Mouse (Mus musculus): Measurements from ENCODE around the gene Ntrk3. TPM values are rescaled to one million over a fixed set of nuclear protein-coding genes. Genes with fewer than 3 reads are reported as not detected.

Gene Ntrk3
- polyA plus RNA-seq, 1 experiment from 2014 or later = 1.7 TPM

GRCm38 (mm10) chr7:78406641-78407291, 331.0 kb downstream of the Ntrk3 start:
- no peaks in the 10 kb centered on the region for H3K36me3 ChIP-seq
- no peak overlapping the region for H3K9ac ChIP-seq
- H3K4me1 ChIP-seq = 0 out of 2 replicates have a peak, but pooled peaks cover 3% of the 10 kb centered on the region
- no peak for ATAC-seq (ENCODE audit: insufficient number of reproducible peaks, insufficient read depth, low FRiP score, low TSS enrichment, low read depth)
- no peak overlapping the region for H3K27ac ChIP-seq
- no peak overlapping the region for H3K4me2 ChIP-seq
- 85% methylated on average over 5 of the region's 5 CpGs for WGBS
- no peaks in the 10 kb centered on the region for H3K9me3 ChIP-seq
- no peaks in the 10 kb centered on the region for H3K27me3 ChIP-seq
- no peak overlapping the region for H3K4me3 ChIP-seq

- Histone ChIP-seq H3K27me3 (no peaks in the 10 kb centered on the region), H3K4me2 (no peak overlapping the region), H3K4me1 (0 out of 2 replicates have a peak, but pooled peaks cover 3% of the 10 kb centered on the region), H3K27ac (no peak overlapping the region), H3K9ac (no peak overlapping the region), H3K36me3 (no peaks in the 10 kb centered on the region), H3K4me3 (no peak overlapping the region), H3K9me3 (no peaks in the 10 kb centered on the region)
- ATAC-seq (ENCODE audit: insufficient number of reproducible peaks, insufficient read depth, low FRiP score, low TSS enrichment, low read depth) = no peak
- 90% methylated on average over 6 of the region's 6 CpGs for WGBS
Observed at GRCm38 (mm10) chr7:78404481-78404880, 333.3 kb downstream of the Ntrk3 start.

- H3K4me2 ChIP-seq = no peak overlapping the region
- no peaks in the 10 kb centered on the region for H3K36me3 ChIP-seq
- H3K9me3 ChIP-seq = no peaks in the 10 kb centered on the region
- H3K9ac ChIP-seq = no peak overlapping the region
- no peaks in the 10 kb centered on the region for H3K27me3 ChIP-seq
- 0 out of 2 replicates have a peak, but pooled peaks cover 3% of the 10 kb centered on the region for H3K4me1 ChIP-seq
- no peak for ATAC-seq (ENCODE audit: insufficient number of reproducible peaks, insufficient read depth, low FRiP score, low TSS enrichment, low read depth)
- 46% methylated on average over 3 of the region's 3 CpGs for WGBS
- no peak overlapping the region for H3K27ac ChIP-seq
- no peak overlapping the region for H3K4me3 ChIP-seq
Observed at GRCm38 (mm10) chr7:78402495-78402894, 335.3 kb downstream of the Ntrk3 start.

GRCm38 (mm10) chr7:78400219-78400618, 337.6 kb downstream of the Ntrk3 start:
- Histone ChIP-seq H3K27me3 (no peaks in the 10 kb centered on the region), H3K27ac (no peak overlapping the region), H3K4me3 (no peak overlapping the region), H3K36me3 (no peaks in the 10 kb centered on the region), H3K4me2 (no peak overlapping the region), H3K9ac (no peak overlapping the region), H3K4me1 (0 out of 2 replicates have a peak, but pooled peaks cover 3% of the 10 kb centered on the region), H3K9me3 (no peaks in the 10 kb centered on the region)
- no peak for ATAC-seq (ENCODE audit: insufficient number of reproducible peaks, insufficient read depth, low FRiP score, low TSS enrichment, low read depth)
- 88% methylated on average over 4 of the region's 4 CpGs for WGBS

GRCm38 (mm10) chr7:78398377-78398776, 339.4 kb downstream of the Ntrk3 start:
- no peaks in the 10 kb centered on the region for H3K27me3 ChIP-seq
- H3K9ac ChIP-seq = no peak overlapping the region
- H3K4me2 ChIP-seq = no peak overlapping the region
- H3K36me3 ChIP-seq = no peaks in the 10 kb centered on the region
- no peak overlapping the region for H3K4me3 ChIP-seq
- H3K4me1 ChIP-seq = 0 out of 2 replicates have a peak, but pooled peaks cover 3% of the 10 kb centered on the region
- no peak overlapping the region for H3K27ac ChIP-seq
- ATAC-seq (ENCODE audit: insufficient number of reproducible peaks, insufficient read depth, low FRiP score, low TSS enrichment, low read depth) = no peak
- no peaks in the 10 kb centered on the region for H3K9me3 ChIP-seq

- Histone ChIP-seq H3K4me1 (no peaks in the 10 kb centered on the region), H3K4me2 (no peak overlapping the region), H3K27me3 (no peaks in the 10 kb centered on the region), H3K36me3 (no peaks in the 10 kb centered on the region), H3K9ac (no peak overlapping the region), H3K27ac (no peak overlapping the region), H3K9me3 (no peaks in the 10 kb centered on the region), H3K4me3 (no peak overlapping the region)
- WGBS = 80% methylated on average over 4 of the region's 4 CpGs
- ATAC-seq (ENCODE audit: insufficient number of reproducible peaks, insufficient read depth, low FRiP score, low TSS enrichment, low read depth) = no peak
Observed at GRCm38 (mm10) chr7:78397215-78397614, 340.6 kb downstream of the Ntrk3 start.

GRCm38 (mm10) chr7:78390019-78390418, 347.8 kb downstream of the Ntrk3 start:
- no peak for ATAC-seq (ENCODE audit: insufficient number of reproducible peaks, insufficient read depth, low FRiP score, low TSS enrichment, low read depth)
- 90% methylated on average over 3 of the region's 3 CpGs for WGBS
- Histone ChIP-seq H3K9ac (no peak overlapping the region), H3K4me2 (no peak overlapping the region), H3K4me1 (no peaks in the 10 kb centered on the region), H3K27me3 (no peaks in the 10 kb centered on the region), H3K4me3 (no peak overlapping the region), H3K27ac (no peak overlapping the region), H3K9me3 (no peaks in the 10 kb centered on the region), H3K36me3 (no peaks in the 10 kb centered on the region)

- H3K4me3 ChIP-seq = no peak overlapping the region
- H3K27ac ChIP-seq = no peak overlapping the region
- H3K36me3 ChIP-seq = no peaks in the 10 kb centered on the region
- no peak for ATAC-seq (ENCODE audit: insufficient number of reproducible peaks, insufficient read depth, low FRiP score, low TSS enrichment, low read depth)
- no peak overlapping the region for H3K4me2 ChIP-seq
- 69% methylated on average over 5 of the region's 5 CpGs for WGBS
- no peaks in the 10 kb centered on the region for H3K27me3 ChIP-seq
- H3K9ac ChIP-seq = no peak overlapping the region
- H3K4me1 ChIP-seq = no peaks in the 10 kb centered on the region
- H3K9me3 ChIP-seq = no peaks in the 10 kb centered on the region
Observed at GRCm38 (mm10) chr7:78388101-78388500, 349.7 kb downstream of the Ntrk3 start.

- 68% methylated on average over 1 of the region's 1 CpGs for WGBS
- Histone ChIP-seq H3K4me1 (no peaks in the 10 kb centered on the region), H3K9me3 (no peaks in the 10 kb centered on the region), H3K36me3 (no peaks in the 10 kb centered on the region), H3K27me3 (no peaks in the 10 kb centered on the region), H3K4me3 (no peak overlapping the region), H3K27ac (no peak overlapping the region), H3K9ac (no peak overlapping the region), H3K4me2 (no peak overlapping the region)
- no peak for ATAC-seq (ENCODE audit: insufficient number of reproducible peaks, insufficient read depth, low FRiP score, low TSS enrichment, low read depth)
Observed at GRCm38 (mm10) chr7:78385971-78386370, 351.8 kb downstream of the Ntrk3 start.

- Histone ChIP-seq H3K27ac (no peak overlapping the region), H3K27me3 (no peaks in the 10 kb centered on the region), H3K36me3 (no peaks in the 10 kb centered on the region), H3K9ac (no peak overlapping the region), H3K4me2 (no peak overlapping the region), H3K4me3 (no peak overlapping the region), H3K4me1 (no peaks in the 10 kb centered on the region), H3K9me3 (no peaks in the 10 kb centered on the region)
- ATAC-seq (ENCODE audit: insufficient number of reproducible peaks, insufficient read depth, low FRiP score, low TSS enrichment, low read depth) = no peak
Observed at GRCm38 (mm10) chr7:78384111-78384510, 353.7 kb downstream of the Ntrk3 start.

GRCm38 (mm10) chr7:78382126-78382525, 355.7 kb downstream of the Ntrk3 start:
- Histone ChIP-seq H3K4me3 (no peak overlapping the region), H3K36me3 (no peaks in the 10 kb centered on the region), H3K27ac (no peak overlapping the region), H3K27me3 (no peaks in the 10 kb centered on the region), H3K9ac (no peak overlapping the region), H3K9me3 (no peaks in the 10 kb centered on the region), H3K4me1 (no peaks in the 10 kb centered on the region), H3K4me2 (no peak overlapping the region)
- ATAC-seq (ENCODE audit: insufficient number of reproducible peaks, insufficient read depth, low FRiP score, low TSS enrichment, low read depth) = no peak
- 30% methylated on average over 1 of the region's 1 CpGs for WGBS

GRCm38 (mm10) chr7:78379784-78380183, 358.0 kb downstream of the Ntrk3 start:
- no peaks in the 10 kb centered on the region for H3K36me3 ChIP-seq
- H3K27ac ChIP-seq = no peak overlapping the region
- no peaks in the 10 kb centered on the region for H3K27me3 ChIP-seq
- no peaks in the 10 kb centered on the region for H3K4me1 ChIP-seq
- ATAC-seq (ENCODE audit: insufficient number of reproducible peaks, insufficient read depth, low FRiP score, low TSS enrichment, low read depth) = no peak
- WGBS = 88% methylated on average over 5 of the region's 5 CpGs
- H3K9ac ChIP-seq = no peak overlapping the region
- H3K4me2 ChIP-seq = no peak overlapping the region
- no peaks in the 10 kb centered on the region for H3K9me3 ChIP-seq
- no peak overlapping the region for H3K4me3 ChIP-seq
